Mouse (Mus musculus) NIH3T3 (cell line): ENCODE data around the gene Try10.
"Not testable (repeated sequence)": the region's sequence is repeated elsewhere in the genome, so short reads cannot be mapped to it uniquely, and the experiment has no call there.

ENCODE experiments used
- DNase-seq: peaks from one replicate; pipeline ENCODE4 v3.0.0-alpha.2; 2012; ENCODE audit warnings: low read depth

The Try10 gene

DNA sequence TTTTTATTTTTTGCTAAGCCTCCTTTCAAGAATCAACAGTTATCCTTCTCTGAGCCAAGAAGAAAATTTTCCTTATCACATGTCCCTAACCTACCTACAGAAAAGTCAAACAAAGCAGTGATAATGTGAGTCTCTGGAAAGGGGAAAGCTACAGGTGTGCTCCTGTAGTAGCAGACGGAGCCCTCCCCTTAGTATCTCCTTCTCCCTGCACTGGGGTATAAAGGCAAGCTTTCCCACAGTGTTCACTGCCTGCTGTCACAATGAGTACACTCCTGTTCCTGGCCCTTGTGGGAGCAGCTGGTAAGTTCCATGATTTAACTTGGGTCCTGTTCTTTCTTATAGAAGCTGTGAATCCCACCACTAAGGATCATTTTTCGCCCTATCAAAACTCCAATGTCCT is at the start of gene Try10:
Try10 (plus strand) TSS at position 174 of the 400 bp plus-strand sequence.
- no peak for DNase-seq

DNA sequence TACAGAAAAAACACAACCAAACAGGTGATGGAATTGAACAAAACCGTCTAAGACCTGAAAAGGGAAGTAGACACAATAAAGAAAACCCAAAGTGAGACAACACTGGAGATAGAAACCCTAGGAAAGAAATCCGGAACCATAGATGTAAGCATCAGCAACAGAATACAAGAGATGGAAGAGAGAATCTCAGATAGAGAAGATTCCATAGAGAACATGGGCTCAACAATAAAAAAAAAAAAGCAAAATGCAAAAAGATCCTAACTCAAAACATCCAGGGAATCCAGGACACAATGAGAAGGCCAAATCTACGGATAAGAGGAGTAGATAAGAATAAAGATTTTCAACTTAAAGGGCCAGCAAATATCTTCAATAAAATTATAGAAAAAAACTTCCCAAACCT is 37.2 kb upstream of the Try10 start, which contains the start of gene Try5:
Try5 (minus strand) TSS at position 101 of the 400 bp plus-strand sequence.
- not testable (repeated sequence) for DNase-seq

DNA sequence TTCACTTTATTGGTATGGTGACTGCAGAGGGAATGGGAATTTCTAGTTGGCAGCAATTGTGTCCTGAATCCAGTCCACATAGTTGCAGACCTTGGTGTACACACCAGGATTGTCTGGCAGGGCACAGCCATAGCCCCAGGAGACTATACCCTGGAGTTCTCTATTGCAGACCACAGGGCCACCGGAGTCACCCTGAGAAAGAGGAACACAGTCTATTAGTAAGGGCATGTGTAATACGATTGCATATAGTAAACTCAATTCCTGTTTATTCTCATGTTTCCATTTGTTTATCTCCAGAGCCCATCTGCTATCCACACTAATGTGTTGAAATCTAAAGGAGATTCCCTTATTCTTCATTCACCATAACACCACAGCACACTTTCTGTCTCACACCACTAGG is 19.9 kb downstream of the Try10 start:
- not testable (repeated sequence) for DNase-seq

DNA sequence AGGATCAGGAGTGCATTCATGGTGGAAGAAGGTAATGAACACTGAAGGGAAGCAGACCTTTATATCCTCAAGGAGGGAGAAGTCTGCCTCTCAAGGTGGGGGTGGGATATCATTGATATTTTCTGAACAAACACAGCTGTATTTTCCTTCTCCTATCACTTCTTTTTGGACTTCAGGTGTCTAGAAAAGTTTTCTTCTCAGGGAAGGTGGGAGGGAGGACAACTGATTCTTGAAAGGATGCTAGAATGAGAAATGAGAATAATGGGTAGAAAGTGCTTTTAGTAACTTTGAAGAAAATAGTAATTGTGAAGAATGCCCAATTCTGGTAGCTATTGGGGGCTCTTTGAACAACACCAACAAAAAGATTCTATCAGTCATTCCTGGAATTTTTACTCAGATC is 23.7 kb downstream of the Try10 start, which contains the start of gene Prss3:
Prss3 (minus strand) TSS at position 101 of the 400 bp plus-strand sequence.
- not testable (repeated sequence) for DNase-seq

DNA sequence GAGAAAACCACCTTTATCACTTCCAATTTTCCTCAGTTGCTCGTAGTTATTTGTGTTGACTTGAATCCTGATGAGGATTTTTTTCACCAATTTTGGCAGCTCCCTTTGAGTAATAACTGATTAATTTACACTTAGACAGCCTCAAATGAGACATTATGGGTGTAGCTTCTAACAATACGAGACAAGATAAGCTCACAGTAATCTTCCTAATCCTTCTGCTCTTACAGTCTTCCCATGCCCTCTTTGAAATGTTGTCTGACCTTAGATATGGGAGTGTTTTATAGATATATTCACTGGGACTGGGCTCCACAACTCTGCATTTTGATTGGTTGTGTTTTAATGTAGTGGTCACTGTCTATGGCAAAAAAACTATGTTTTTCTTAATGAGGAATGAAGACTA is 32.9 kb downstream of the Try10 start:
- no peak for DNase-seq

DNA sequence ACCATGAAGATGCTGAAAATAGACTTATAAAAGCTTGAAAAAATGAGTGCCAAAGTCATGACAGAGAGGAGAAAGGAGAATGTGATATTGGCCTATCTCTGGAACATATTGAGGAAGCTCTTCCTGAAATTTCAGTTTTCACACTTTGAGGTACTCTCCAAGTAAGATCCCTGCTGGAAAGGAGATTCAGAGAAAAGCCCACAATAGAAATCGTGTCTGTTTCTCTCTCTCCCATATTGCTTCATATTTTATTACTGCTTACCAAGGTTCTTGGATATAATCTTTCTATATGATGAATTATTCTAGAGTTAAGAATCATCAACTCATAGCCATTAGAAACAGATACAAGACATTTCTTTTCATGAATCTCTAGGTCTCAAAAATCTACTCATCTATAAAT is 37.7 kb downstream of the Try10 start:
- DNase-seq, result not testable (repeated sequence)

DNA sequence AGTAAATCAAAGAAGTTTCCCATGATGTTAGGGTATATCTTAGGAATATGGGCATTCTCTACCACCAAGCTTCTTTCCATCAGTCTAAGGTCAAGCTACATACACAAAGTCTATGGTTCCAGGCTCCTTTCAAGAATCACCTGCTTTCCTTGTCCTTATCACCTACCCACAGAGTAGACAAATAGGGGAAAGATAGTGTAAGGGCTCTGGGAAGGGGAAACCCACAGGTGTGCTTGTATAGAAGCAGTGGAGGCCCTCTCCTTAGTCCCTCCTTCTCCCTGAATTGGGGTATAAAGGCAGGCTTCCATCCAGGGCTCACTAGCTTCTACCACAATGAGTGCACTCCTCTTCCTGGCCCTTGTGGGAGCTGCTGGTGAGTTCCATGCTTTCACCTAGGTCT is 38.2 kb downstream of the Try10 start, which contains the start of gene Gm5771:
Gm5771 (plus strand) TSS at position 301 of the 400 bp plus-strand sequence.
- not testable (repeated sequence) for DNase-seq
